Mouse (Mus musculus): ENCODE data around the gene Olfr789.

Gene Olfr789

DNA sequence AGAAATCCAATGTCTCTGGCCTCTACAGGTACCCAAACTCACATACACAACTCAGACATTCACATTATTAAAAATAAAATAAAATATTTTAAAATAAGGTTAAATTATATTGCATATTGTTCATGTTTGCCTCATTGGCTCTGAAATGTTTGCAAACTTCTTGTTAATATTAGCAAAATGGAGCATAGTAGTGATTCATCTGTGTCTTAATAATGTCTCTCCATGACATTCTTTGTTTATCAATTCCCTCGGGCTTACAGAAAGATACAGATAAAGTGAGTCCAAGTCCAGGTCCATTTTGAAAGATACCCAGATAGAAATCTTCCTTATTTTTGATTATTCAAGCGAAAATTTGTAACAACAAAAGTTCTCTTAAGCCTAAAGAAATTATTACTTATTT is at the start of gene Olfr789:
Olfr789 (plus strand) TSS at position 301 of the 400 bp plus-strand sequence.
- no peak for DNase-seq (ENCODE audit: low spot score in 2 of 2)

DNA sequence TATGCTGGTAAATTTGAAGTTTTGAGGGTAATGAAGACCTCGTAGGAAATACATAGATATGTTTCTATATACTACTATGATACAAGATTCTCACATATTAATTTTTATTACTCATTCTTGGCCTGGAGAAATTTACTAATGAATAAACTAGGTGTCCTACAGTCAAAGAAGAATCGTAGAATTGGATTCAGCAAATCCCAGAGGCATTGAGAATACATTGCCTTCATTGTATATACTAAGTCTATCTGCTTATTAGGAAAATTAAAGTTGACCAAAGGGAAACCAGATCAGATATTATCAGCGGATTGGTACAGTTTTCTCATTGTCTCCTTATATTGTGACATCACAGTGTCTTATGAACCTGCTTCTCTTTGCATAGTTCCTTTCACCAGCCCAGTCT is 23.0 kb upstream of the Olfr789 start, which contains the start of gene Olfr787:
Olfr787 (plus strand) TSS at position 301 of the 400 bp plus-strand sequence.
- DNase-seq (ENCODE audit: low spot score in 2 of 2), result no peak

DNA sequence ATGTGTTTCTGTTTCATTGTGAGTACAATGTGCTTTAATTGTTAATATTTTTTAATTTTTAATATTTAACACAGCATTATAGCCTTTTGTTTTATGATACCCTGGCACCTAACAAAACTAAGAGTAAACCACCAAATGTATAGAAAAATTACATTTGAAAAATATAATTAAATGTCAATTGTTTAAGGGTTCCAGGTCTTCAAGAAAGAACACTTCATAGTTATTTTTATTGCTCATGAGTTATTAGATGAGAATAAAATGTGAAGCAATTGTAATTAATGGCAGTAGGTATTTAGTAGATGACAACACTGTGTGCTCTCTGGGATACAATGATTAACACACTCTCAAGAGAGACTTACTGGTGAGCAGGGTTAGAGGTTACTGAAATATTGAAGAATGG is 13.9 kb upstream of the Olfr789 start, which contains the start of gene Olfr788:
Olfr788 (plus strand) TSS at position 301 of the 400 bp plus-strand sequence.
- no peak for DNase-seq (ENCODE audit: low spot score in 2 of 2)

DNA sequence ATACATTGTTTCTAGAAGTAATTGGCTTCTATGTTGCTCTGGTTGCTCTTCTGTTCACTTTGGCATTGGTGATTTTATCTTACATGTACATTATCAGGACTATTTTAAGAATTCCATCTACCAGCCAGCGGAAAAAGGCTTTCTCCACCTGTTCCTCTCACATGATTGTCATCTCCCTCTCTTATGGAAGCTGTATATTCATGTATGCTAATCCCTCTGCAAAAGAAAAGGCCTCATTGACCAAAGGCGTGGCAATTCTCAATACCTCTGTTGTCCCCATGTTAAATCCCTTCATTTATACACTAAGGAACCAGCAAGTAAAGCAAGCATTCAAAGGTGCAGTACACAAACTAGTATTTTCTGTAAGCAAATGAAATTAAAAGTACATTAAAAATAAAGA is 11.3 kb upstream of the Olfr789 start:
- DNase-seq (ENCODE audit: low spot score in 2 of 2), result no peak

DNA sequence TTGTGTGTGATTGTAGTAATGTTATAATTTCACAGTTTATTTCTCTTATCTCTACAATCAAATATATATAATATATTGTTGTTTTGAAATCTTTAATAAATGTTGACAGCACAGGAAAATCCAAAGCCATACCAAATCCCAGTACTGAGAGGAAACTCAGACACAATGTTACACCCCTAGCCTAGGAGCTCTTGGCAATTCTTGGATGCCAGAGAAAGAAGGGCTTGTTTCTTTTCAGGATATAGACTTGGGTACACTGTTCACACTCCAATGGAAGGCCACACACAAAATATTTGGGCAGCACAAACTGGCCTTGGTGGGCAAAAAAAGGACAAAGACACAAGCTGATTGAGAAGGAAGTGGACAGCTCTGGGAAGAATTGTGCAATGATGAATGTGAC is 10.8 kb upstream of the Olfr789 start:
- DNase-seq (ENCODE audit: low spot score in 2 of 2), result no peak

DNA sequence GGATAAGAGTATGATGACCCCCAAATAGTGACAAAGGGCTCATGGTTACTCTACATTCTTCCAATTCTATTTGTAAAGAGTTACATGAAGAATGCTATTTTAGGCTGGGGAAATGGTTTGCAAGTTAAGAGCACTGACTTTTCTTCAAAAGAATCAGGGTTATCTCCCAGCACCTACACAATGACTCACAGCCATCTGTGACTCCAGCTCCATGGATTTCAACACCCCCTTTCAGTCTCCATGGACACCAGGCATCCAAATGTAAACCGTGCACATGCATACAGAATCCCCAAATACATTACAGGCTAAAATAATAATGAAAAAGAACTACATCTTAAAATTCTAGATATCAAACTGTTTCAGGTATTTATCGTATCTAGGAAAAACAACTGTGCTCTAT is 5.5 kb downstream of the Olfr789 start:
- DNase-seq (ENCODE audit: low spot score in 2 of 2), result no peak

DNA sequence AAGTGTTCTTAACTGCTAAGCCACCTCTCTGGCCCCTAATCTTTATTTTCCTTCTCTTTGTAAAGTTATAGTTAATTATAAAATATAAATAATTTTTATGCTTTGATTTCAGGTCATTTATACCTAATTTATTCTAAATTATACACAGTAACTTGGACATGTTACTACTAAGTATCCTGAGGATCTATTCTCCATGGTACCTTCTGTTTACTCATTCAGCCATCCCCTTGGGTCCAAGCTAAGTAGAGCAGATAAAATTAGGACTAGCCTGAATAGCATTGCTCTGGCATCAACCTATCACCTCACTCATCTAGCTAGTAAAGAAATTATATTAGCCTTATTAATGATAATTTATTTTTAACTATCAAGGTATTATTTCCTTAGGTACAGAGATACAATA is 13.6 kb downstream of the Olfr789 start, which contains the start of gene Olfr790:
Olfr790 (plus strand) TSS at position 301 of the 400 bp plus-strand sequence.
- no peak for DNase-seq (ENCODE audit: low spot score in 2 of 2)

DNA sequence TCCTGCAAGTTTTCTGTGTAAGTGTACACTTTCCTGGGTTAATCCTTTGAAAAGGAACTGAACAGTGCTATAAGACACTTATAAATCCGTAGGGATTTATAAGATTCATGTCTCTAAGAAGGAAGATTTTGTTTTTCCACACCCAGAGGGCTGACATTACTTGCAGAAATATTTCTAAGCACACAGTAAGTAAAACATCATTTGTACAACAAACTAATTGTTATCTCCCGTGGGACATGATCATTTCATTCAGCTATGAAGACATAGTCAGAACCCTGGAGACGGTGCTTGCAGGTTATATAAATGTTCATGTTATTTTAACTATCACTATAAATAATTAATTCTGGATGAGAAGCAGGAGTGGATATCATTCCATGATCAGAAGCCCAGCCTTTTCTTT is 36.9 kb downstream of the Olfr789 start, which contains the start of gene Olfr791:
Olfr791 (plus strand) TSS at position 301 of the 400 bp plus-strand sequence.
- DNase-seq (ENCODE audit: low spot score in 2 of 2), result no peak

DNA sequence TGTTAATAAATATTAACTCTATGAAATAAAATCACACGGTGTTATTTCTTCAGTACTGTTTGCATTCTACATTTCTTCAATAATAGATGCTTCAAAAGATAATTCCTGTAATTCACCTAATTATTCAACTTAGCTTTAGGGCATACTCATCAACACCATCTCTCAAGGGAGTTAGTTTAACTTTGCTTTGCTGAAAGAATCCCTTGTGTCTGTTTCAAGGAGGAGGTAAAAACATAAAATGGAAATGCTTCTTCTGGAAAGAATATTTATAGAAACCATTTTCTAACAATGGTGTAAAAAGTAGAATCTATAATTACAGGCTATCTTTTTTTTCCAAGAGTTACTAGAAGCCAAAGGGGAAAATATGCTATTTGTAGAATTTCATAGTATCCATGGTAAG is 54.3 kb downstream of the Olfr789 start, which contains the start of gene Olfr792:
Olfr792 (plus strand) TSS at position 301 of the 400 bp plus-strand sequence.
- no peak for DNase-seq (ENCODE audit: low spot score in 2 of 2)

All from frontal cortex, postnatal 10 days (tissue).